Comparison of ENCODE assay signal across 21 mouse cellular contexts in the genomic region with DNA sequence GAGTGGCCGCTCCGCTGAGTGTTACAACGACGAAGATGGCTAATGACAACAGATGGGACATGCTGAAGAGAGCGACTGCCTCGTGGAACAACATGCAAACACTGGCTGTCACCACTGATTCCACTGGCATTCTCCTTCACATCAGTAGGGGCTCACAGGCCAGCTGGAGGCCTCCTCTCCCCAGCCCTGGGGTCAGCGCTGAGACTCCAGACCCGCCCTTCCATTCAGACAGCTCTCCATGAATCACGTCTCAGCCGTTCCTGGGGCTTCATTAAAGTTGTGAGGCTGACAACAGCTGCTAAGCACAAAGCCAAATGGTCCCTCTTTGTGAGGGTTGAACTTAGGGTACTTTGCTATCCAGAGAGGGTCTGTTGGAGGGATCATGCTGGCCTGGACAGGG. TPM values are rescaled to one million over a fixed set of nuclear protein-coding genes. Genes with fewer than 3 reads are reported as not detected.
DNase-seq lines count a peak whose midpoint lies in the region; ATAC-seq lines count a peak whose summit lies in the region.
"Had no signal": no experiment of that assay in that cellular context is flagged by ENCODE, and none has a peak within 500 bp of the region (broad histone marks: within the 10 kb centered on the region; RNA-seq: fewer than 3 reads in every experiment).

No protein-coding gene starts in this region.

- WGBS in hindbrain, embryonic 10.5 days = 45% methylated on average over 10 of the region's 10 CpGs
- 33% methylated on average over 10 of the region's 10 CpGs for WGBS in hindbrain, embryonic 14.5 days
- WGBS in midbrain, embryonic 12.5 days = 64% methylated on average over 10 of the region's 10 CpGs
- 56% methylated on average over 10 of the region's 10 CpGs for WGBS in midbrain, embryonic 13.5 days

- H3K4me2 ChIP-seq in hindbrain, embryonic 14.5 days (replicated peaks) = no peak overlapping the region
- no peak overlapping the region for H3K4me2 ChIP-seq in midbrain, embryonic 12.5 days (replicated peaks)
- no peak overlapping the region for H3K4me2 ChIP-seq in midbrain, embryonic 13.5 days (replicated peaks)
- H3K4me2 ChIP-seq: heart, embryonic 11.5 days; kidney, embryonic 15.5 days; limb, embryonic 12.5 days; liver, embryonic 12.5 days had no signal

- no peak for ATAC-seq in hindbrain, embryonic 14.5 days (ENCODE audit: low FRiP score)
- no peak for ATAC-seq in midbrain, embryonic 12.5 days (ENCODE audit: low FRiP score, low read depth)
- ATAC-seq in midbrain, embryonic 13.5 days = no peak
- ATAC-seq: liver, embryonic 12.5 days had no signal

- peak overlapping the region; percentile 77 for H3K27ac ChIP-seq in hindbrain, embryonic 10.5 days
- no peak overlapping the region for H3K27ac ChIP-seq in hindbrain, embryonic 14.5 days
- H3K27ac ChIP-seq in midbrain, embryonic 12.5 days (replicated peaks) = 0 out of 2 replicates have a peak overlapping the region, but pooled peaks have one; percentile 20
- no peak overlapping the region for H3K27ac ChIP-seq in midbrain, embryonic 13.5 days
- H3K27ac ChIP-seq: kidney, embryonic 15.5 days; limb, embryonic 12.5 days; liver, embryonic 12.5 days had no signal

- H3K9ac ChIP-seq in hindbrain, embryonic 14.5 days = no peak overlapping the region
- no peak overlapping the region for H3K9ac ChIP-seq in midbrain, embryonic 12.5 days (replicated peaks)
- H3K9ac ChIP-seq in midbrain, embryonic 13.5 days (replicated peaks) = no peak overlapping the region
- H3K9ac ChIP-seq: kidney, embryonic 15.5 days; limb, embryonic 12.5 days; liver, embryonic 12.5 days had no signal

- no peak overlapping the region for H3K4me3 ChIP-seq in hindbrain, embryonic 10.5 days
- no peak overlapping the region for H3K4me3 ChIP-seq in hindbrain, embryonic 14.5 days (replicated peaks; ENCODE audit: low read length)
- no peak overlapping the region for H3K4me3 ChIP-seq in midbrain, embryonic 12.5 days
- no peak overlapping the region for H3K4me3 ChIP-seq in midbrain, embryonic 13.5 days (replicated peaks)
- H3K4me3 ChIP-seq: kidney, embryonic 15.5 days; limb, embryonic 12.5 days; liver, embryonic 12.5 days; megakaryocyte, embryonic 14.5 days had no signal

- H3K36me3 ChIP-seq in hindbrain, embryonic 10.5 days = peaks cover 13% of the 10 kb centered on the region
- H3K36me3 ChIP-seq in hindbrain, embryonic 14.5 days (replicated peaks; ENCODE audit: control insufficient read depth, insufficient read depth) = peaks cover 9% of the 10 kb centered on the region; the same call in 1 of the 2 replicates
- H3K36me3 ChIP-seq in midbrain, embryonic 12.5 days = 0 out of 2 replicates have a peak, but pooled peaks cover 5% of the 10 kb centered on the region
- H3K36me3 ChIP-seq in midbrain, embryonic 13.5 days = peaks cover 6% of the 10 kb centered on the region

- no peaks in the 10 kb centered on the region for H3K27me3 ChIP-seq in hindbrain, embryonic 10.5 days (ENCODE audit: insufficient read depth, poor library complexity, severe bottlenecking)
- H3K27me3 ChIP-seq in hindbrain, embryonic 14.5 days (ENCODE audit: control insufficient read depth, insufficient read depth, low read length) = no peaks in the 10 kb centered on the region
- H3K27me3 ChIP-seq in midbrain, embryonic 12.5 days = no peaks in the 10 kb centered on the region
- H3K27me3 ChIP-seq in midbrain, embryonic 13.5 days = no peaks in the 10 kb centered on the region
- H3K27me3 ChIP-seq: kidney, embryonic 15.5 days; limb, embryonic 12.5 days had no signal

- H3K4me1 ChIP-seq in hindbrain, embryonic 10.5 days (replicated peaks) = peaks cover 49% of the 10 kb centered on the region
- no peaks in the 10 kb centered on the region for H3K4me1 ChIP-seq in hindbrain, embryonic 14.5 days (replicated peaks; ENCODE audit: control insufficient read depth, insufficient read depth, low read length)
- H3K4me1 ChIP-seq in midbrain, embryonic 12.5 days = peaks cover 3% of the 10 kb centered on the region; the same call in 1 of the 2 replicates
- peaks cover 16% of the 10 kb centered on the region; the same call in 1 of the 2 replicates for H3K4me1 ChIP-seq in midbrain, embryonic 13.5 days (replicated peaks)
- H3K4me1 ChIP-seq: liver, embryonic 12.5 days had no signal

- peak; percentile 53 for DNase-seq in hindbrain, embryonic 10.5 days (ENCODE audit: low spot score)
- no peak for DNase-seq in hindbrain, embryonic 14.5 days (ENCODE audit: low spot score)
- peak; percentile 63 for DNase-seq in mesoderm, embryonic 11.5 days (ENCODE audit: low read depth, low spot score)
- no peak for DNase-seq in testis, postnatal 10 days (ENCODE audit: low spot score)
- no peak for DNase-seq in urinary bladder, adult 2 months (ENCODE audit: low spot score)
- DNase-seq: cerebellum, adult 9-10 months; gastrocnemius, postnatal 36 days; heart, postnatal 14 days; lung, adult 2 months; right cerebral cortex, postnatal 25 days; thymus, adult 18-20 months; thymus, postnatal 4 days had no signal

- no peaks in the 10 kb centered on the region for H3K9me3 ChIP-seq in hindbrain, embryonic 10.5 days
- H3K9me3 ChIP-seq in hindbrain, embryonic 14.5 days (ENCODE audit: control insufficient read depth, low read length) = no peaks in the 10 kb centered on the region
- H3K9me3 ChIP-seq in midbrain, embryonic 12.5 days = no peaks in the 10 kb centered on the region
- H3K9me3 ChIP-seq in midbrain, embryonic 13.5 days = no peaks in the 10 kb centered on the region
- H3K9me3 ChIP-seq: kidney, embryonic 15.5 days; limb, embryonic 12.5 days; liver, embryonic 12.5 days; megakaryocyte, embryonic 14.5 days had no signal

RNA-seq across cellular contexts. Expression of a gene that starts 16.7 kb away (rescaled TPM):
- 447 and 561 TPM in 2 replicates for polyA plus RNA-seq in hindbrain, embryonic 10.5 days (2016; fragmentation: Nextera tagmentation; extraction: Ambion mirVana)
- 74.8 and 75.7 TPM in 2 replicates for polyA plus RNA-seq in hindbrain, embryonic 14.5 days (2014; fragmentation: Nextera tagmentation; extraction: Ambion mirVana)
- polyA plus RNA-seq in midbrain, embryonic 12.5 days (2016; fragmentation: Nextera tagmentation; extraction: Ambion mirVana) = 547 and 575 TPM in 2 replicates
- polyA plus RNA-seq in midbrain, embryonic 13.5 days (2015; fragmentation: Nextera tagmentation; extraction: Ambion mirVana) = 329 and 351 TPM in 2 replicates
- polyA plus RNA-seq in urinary bladder, adult 2 months (2012; rRNA removed) = 103 and 117 TPM in 2 replicates

RNA-seq across cellular contexts. Expression of a gene that starts 30.1 kb away (rescaled TPM):
- polyA plus RNA-seq in hindbrain, embryonic 10.5 days (2016; fragmentation: Nextera tagmentation; extraction: Ambion mirVana) = not detected in 2 replicates
- not detected in 2 replicates for polyA plus RNA-seq in hindbrain, embryonic 14.5 days (2014; fragmentation: Nextera tagmentation; extraction: Ambion mirVana)
- not detected in 2 replicates for polyA plus RNA-seq in midbrain, embryonic 12.5 days (2016; fragmentation: Nextera tagmentation; extraction: Ambion mirVana)
- not detected in 2 replicates for polyA plus RNA-seq in midbrain, embryonic 13.5 days (2015; fragmentation: Nextera tagmentation; extraction: Ambion mirVana)
- 0.14 and 0.19 TPM in 2 replicates for polyA plus RNA-seq in urinary bladder, adult 2 months (2012; rRNA removed)
- polyA plus RNA-seq: forebrain, embryonic 11.5 days; heart, embryonic 11.5 days; limb, embryonic 12.5 days; neural tube, embryonic 14.5 days had no signal

RNA-seq across cellular contexts. Expression of a gene that starts 51.1 kb away (rescaled TPM):
- polyA plus RNA-seq in hindbrain, embryonic 10.5 days (2016; fragmentation: Nextera tagmentation; extraction: Ambion mirVana) = 65.9 and 78.2 TPM in 2 replicates
- 42.2 and 53.1 TPM in 2 replicates for polyA plus RNA-seq in hindbrain, embryonic 14.5 days (2014; fragmentation: Nextera tagmentation; extraction: Ambion mirVana)
- polyA plus RNA-seq in midbrain, embryonic 12.5 days (2016; fragmentation: Nextera tagmentation; extraction: Ambion mirVana) = 64.0 and 67.5 TPM in 2 replicates
- 52.6 and 56.4 TPM in 2 replicates for polyA plus RNA-seq in midbrain, embryonic 13.5 days (2015; fragmentation: Nextera tagmentation; extraction: Ambion mirVana)
- polyA plus RNA-seq in urinary bladder, adult 2 months (2012; rRNA removed) = 24.5 and 26.0 TPM in 2 replicates

Comparison
In these comparisons a context has a peak if more than half of its experiments do, and no peak if none do; other contexts are left out.
1. DNase-seq: peak in hindbrain, embryonic 10.5 days (single experiment) and mesoderm, embryonic 11.5 days (single experiment); none in hindbrain, embryonic 14.5 days (single experiment), testis, postnatal 10 days (single experiment) and urinary bladder, adult 2 months (single experiment).
2. H3K27ac ChIP-seq: peak in hindbrain, embryonic 10.5 days (single experiment) and midbrain, embryonic 12.5 days (single experiment); none in hindbrain, embryonic 14.5 days (single experiment) and midbrain, embryonic 13.5 days (single experiment).